Mouse (Mus musculus): Measurements from ENCODE around the gene Porcn.

Porcn gene

DNA sequence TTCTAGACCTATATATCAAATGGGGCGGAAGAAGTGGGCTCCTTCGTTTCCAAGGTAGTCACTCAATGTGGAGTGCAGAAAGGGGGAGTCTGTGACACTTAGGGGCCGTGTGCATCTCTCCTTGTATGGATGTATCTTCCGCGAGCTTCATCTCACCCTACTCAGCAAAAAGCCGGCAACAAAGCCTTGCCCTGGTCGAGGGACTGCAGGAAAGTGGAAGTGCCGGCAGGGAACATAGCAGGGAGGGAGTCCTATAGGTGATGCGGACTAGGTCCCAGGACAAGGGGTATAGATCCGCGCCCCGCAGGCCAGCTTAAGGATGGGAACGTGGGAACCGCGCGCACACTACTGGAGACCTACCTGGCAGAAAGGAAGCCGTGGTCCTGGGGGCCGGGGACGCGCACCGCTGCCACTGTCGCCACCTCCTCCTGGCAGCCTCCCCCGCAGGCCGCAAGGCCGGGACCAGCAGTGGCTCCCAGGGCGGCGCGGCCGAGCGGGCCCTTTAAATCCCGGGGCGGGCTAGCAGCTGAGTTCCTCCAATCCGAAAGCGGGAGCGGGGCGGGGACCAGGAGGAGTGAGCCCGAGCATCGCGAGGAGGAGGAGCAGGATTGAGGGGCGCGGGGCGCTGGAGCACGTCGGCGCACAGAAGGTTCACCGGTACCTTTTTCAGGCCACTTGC lies at the start of gene Porcn:
Gene Porcn (minus strand): TSS at position 511 of the 679 bp plus-strand sequence.
- peak; percentile 85 to 91 for DNase-seq

DNA sequence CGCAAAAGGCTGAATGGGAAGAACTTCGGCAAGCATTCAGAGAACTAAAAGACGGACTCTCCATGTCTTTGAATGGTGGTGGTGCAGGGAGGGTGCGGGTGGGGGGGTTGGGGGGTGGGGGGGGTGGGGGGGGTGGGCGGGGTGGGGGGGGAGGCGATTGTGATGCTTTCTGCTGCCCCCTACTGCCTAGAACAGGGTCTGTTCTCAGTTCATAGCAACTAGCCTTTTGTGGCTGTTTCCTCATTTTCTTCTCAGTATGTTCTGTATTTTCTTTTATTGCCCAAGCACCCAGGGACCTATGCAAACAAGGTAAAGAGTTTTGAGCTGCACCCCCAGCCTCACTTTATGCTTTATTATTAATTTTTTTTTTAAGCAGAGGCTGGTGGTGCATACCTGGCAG lies 49.5 kb upstream of the Porcn start:
- DNase-seq, result peak in 1 of 2 experiments; percentile 9

- no peak for DNase-seq
These were observed 47.4 kb upstream of the Porcn start for GRCm38 (mm10) chrX:8253711-8254110.

GRCm38 (mm10) chrX:8252334-8253285 lies 46.3 kb upstream of the Porcn start, which contains the start of gene Ftsj1:
Gene Ftsj1, minus strand, starts transcription at chrX:8252406.
- DNase-seq, result peak; percentile 82 to 88

GRCm38 (mm10) chrX:8251789-8252333 lies 45.5 kb upstream of the Porcn start:
- DNase-seq, result no peak

GRCm38 (mm10) chrX:8248542-8249120 lies 42.3 kb upstream of the Porcn start:
- no peak for DNase-seq

GRCm38 (mm10) chrX:8247680-8248079 lies 41.4 kb upstream of the Porcn start:
- no peak for DNase-seq

DNA sequence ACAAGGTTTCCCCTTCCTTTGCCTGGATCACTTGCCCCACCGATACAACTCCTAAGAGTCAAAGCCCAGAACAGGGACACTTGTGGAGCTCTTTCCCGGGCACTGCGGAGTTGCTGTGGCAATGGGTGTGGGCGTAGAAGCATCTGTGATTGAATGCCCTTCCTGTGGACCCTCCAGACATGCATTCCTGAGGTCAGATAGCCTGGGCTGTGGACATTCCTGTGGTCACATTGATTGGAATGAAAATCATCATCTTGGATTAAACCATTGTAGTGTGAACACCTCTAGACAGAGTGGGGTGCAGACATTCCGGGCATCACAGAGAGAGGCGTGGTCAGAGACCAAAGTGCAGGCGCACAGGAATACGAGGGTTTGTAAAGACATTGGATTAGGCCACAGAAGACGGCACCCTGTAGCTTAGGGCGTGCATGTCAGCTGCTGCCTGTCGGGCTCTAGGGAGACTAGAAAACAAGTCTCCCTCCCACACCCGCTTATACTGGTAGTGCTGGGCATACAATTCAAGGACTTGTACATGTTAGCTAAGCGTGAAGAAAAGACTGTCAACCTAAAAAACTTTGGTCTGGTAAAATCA lies 32.6 kb upstream of the Porcn start:
- no peak for DNase-seq

DNA sequence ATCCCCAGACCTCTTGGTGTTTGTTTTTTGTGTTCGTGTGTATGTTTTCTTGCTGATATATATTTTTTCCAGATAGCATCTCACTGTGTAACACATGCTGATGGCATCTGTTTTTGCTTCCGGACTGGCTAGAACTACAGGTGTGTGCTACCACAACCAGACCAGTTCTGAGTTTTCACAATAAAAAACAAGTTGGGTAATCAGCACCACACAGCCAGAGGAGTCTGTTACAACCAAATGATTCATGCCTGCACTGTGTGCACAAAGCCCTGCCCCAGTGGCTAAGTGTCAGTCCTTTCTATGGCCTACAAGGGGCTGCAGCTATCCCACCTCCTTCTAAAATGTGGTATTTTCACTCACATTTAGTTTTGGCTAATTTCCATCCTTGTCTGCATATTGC lies 30.4 kb upstream of the Porcn start:
- no peak for DNase-seq

GRCm38 (mm10) chrX:8233602-8234001 lies 27.3 kb upstream of the Porcn start:
- DNase-seq, result no peak

DNA sequence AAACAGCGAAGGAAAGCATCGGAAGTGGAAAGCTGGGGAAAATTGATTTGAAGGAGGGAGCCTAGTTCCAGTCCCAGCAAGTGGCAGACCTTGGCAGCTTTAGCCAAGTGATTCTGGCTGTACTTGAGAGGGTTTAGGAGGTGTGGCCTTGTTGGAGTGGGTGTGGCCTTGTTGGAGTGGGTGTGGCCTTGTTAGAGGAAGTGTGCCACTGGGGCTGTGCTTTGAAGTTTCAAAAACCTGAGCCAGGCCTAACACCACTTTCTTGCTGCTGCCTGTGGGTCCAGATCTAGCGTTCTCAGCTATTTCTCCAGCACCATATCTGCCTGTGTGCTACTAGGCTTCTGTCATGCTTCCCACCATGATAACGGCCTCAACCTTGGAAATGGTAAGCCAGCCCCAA lies 23.9 kb upstream of the Porcn start:
- no peak for DNase-seq

- DNase-seq, result no peak
These were observed 17.1 kb upstream of the Porcn start for GRCm38 (mm10) chrX:8223473-8223872.

DNA sequence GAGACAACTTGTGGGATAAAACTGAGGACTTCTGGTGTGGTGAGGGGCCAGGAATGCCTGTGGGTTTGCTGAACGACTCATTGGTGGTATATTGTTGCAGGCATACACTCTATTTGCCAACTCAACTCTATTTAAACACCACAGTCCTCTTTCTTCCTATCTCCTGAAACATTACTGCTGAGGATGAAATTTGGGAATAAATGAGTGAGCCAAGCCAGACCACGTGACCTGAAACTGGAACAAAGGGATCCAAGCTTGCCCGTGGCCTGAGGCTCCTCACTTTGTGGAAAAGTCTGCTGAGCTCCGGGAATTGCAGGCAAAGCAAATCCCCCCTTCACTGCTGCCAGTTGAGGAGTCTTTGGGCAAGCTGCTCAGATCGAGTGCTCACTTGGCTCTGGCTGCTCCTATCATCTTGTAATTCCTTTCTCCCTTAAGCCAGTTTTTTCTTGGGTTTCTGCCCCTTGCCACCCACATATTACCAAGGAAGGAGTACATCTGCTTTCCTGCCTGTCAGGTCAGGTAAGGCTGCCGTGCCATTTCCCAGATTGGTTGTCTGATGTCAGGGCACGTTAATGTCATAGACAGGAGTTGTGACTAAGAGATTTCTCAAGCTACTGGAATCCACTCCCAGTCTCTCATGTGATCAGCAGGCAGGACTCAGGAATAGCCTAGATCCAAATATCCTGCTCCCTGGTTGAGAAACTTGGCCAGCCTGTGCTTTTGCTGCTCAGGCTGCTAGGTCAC lies 16.5 kb upstream of the Porcn start:
- DNase-seq, result no peak

DNA sequence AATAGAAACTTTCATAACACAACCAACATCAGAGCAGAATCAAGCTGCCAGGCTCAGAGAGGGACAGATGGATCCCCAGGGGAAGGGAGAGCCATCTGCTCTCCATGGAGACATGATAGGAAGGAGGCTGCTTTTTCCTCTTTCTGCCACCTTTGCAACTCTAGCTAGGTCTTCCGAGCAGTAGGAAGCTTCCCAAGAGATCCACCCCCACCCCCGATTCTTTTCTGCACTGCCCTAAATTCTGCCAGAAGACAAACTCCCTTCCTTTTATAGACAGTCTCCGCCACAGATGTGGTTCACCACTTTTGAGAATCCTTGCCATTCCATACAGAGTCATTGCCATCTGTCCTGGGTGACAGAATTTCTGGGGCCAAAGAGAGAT lies 16.0 kb upstream of the Porcn start:
- DNase-seq, result no peak

DNA sequence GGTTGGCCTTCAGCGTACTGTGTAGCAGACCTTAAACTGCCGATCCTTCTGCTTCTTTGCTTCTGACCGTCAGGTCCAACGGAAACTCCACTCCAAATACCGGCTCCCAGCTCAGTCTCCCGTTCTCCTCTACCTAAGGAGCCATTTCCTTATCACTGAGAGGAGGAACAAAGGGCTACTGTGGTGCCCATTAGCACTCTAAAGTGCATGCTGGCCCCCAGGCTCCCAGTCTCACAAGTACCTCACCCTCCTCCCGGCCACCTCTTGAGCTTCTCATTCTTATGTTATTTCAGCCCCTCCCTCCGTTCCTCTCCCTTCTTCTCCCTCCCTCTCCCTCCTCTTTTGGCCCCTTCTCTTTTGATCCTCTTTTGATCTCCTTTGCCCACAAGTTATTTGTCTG lies 13.3 kb upstream of the Porcn start:
- DNase-seq, result no peak

DNA sequence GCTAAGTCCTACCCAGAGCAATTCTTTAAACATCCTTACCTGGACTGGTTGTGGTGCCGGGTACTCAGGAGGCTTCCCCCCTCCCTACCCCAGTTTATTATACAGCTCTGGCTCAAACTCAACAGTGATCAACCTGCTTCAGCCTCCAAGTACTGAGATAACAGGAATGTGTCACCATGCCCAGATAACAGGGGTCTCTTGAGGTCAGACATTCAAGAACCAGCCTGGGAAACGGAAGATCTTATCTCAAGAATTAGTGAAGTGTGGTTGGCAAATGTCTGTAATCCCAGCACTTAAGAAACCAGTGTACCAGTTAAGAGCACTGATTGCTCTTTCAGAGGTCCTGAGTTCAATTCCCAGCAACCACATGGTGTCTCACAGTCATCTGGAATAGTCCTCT lies 11.8 kb upstream of the Porcn start:
- no peak for DNase-seq

DNA sequence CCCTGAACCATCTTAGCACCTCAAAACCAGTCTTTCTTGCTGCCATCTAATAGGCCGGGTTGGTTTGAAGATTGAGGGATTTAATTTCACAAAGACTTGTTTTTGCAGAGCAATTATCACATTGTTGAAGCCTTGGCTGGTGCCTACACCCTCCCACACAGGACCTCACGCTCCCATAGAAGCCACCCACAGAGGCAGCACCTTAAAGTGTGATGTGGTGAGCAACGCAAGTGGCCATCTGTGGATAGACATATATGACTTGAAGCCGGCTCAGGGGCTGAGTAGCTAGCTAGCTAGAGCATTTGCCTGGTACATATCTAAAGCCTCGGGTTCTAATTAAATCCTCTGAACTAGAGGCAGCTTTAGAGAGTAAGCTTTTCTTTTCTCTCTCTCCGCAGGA lies 11.1 kb upstream of the Porcn start:
- DNase-seq, result no peak

DNA sequence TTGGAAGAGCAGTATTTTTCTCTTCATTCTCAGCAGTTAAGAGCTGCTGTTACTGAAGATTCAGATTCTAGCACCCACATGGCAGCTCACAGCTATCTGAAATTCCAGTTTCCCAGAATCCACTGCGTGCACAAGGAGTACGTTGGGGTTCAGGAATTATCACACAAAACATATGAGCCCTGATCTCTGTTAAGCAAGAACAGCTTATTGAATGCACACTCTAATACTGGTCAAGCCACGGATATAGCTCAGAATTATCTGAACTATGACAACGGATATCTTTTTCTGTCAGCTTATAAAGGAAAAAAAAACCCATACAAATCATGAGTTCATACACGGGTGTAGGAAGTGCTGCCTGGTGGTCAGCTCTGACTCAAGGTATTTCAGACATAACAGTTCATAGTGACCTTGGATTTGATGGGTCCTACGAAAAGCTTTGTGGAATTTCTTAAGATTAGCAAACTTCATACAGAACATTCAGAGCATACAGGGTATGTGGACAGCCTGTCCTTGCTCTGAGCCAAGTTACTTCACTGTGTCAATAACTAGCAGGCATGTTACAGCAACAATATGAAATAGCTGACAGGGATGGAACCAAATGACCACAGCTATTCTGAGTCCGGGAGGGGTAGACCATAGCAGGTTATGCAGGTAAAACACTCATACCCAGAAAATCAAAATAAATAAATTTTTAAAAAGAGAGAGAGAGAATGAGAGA lies 5.3 kb upstream of the Porcn start:
- no peak for DNase-seq

DNA sequence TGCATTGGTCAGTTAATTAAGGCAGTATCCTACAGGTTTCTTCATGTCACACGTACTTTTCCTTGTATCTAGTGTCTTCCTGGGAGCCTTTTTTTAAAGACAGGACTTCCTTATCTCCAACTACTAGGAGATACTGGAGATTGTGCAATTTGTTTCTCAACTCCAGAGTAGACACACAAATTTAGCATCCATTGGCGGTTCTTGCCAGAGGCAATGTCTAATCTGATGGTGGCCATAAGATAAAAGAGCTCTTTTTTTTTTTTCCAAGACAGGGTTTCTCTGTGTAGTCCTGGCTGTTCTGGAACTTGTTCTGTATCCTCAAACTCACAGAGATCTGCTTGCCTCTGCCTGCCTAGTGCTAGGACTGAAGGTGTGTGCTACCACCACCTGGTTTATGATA lies 3.4 kb upstream of the Porcn start:
- DNase-seq, result no peak

GRCm38 (mm10) chrX:8207224-8207623 lies 899 bp upstream of the Porcn start:
- no peak for DNase-seq

DNA sequence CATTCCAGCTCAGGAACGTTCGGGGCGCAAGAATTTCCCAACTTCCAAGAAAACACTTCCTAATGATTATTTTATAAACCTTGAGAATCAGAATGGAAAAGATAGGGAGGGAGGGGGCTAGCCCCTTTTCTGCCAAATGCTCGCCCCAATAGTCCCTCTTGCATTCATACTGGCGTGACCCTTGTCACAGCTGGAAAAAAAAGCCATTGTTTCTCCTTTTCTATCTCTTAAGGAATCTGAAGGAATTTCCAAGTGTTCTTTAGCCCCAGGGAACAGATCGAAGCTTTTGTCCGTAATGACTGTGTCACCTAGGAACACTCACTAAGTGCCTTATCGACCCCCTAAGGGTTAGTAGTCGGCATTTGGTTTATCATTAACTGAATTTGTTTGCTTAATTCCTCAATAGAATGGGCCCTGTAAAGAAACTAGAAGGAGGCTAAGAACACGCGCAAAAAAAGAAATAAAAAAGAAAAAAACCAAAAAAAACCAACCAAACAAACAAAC lies 421 bp upstream of the Porcn start:
- DNase-seq, result no peak

All from kidney, postnatal 4 days (tissue).